Mouse (Mus musculus): ENCODE measurements around the gene Tmem30c.
"Not testable (repeated sequence)": the region's sequence is repeated elsewhere in the genome, so short reads cannot be mapped to it uniquely, and the experiment has no call there.

Gene Tmem30c

DNA sequence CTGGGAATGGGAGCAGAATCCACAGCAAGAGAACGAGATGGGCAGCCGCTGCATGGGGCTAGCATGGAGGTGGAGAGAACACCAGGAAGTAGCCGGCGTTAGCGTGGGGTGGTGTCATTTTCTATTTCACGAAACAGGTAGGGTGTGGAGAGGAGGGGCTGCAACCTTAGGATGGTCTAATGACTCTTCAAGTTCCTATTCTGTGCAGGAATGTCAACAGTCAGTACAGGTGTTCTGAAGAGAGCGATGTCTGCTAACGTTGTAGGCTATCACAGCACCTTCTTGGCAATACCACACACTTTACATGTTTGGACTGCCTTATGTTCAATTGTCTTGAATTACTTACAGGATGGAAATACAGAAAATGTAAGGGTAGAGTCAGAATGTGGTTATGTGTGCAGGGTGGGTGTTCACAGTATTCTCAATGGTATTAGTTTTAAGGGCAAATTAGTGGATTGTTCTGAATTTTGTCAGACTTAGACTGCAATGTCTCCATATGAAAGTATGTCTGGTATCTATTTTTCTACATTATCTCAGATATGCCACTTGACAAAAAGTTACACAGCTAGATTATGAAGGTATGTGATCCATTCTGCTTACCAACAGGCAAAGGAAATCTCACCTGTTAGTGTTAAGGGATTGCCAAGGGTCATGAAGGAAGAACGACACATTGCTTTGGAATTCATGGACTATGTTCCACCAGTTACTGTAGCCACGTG lies 2.7 kb upstream of the Tmem30c start:
- DNase-seq = no peak

GRCm38 (mm10) chr16:57292296-57292695 lies 369 bp downstream of the Tmem30c start:
- no peak for DNase-seq

- DNase-seq = no peak
Measured at GRCm38 (mm10) chr16:57291696-57292095, 969 bp downstream of the Tmem30c start.

GRCm38 (mm10) chr16:57281417-57281816 lies 11.2 kb downstream of the Tmem30c start:
- DNase-seq = no peak

DNA sequence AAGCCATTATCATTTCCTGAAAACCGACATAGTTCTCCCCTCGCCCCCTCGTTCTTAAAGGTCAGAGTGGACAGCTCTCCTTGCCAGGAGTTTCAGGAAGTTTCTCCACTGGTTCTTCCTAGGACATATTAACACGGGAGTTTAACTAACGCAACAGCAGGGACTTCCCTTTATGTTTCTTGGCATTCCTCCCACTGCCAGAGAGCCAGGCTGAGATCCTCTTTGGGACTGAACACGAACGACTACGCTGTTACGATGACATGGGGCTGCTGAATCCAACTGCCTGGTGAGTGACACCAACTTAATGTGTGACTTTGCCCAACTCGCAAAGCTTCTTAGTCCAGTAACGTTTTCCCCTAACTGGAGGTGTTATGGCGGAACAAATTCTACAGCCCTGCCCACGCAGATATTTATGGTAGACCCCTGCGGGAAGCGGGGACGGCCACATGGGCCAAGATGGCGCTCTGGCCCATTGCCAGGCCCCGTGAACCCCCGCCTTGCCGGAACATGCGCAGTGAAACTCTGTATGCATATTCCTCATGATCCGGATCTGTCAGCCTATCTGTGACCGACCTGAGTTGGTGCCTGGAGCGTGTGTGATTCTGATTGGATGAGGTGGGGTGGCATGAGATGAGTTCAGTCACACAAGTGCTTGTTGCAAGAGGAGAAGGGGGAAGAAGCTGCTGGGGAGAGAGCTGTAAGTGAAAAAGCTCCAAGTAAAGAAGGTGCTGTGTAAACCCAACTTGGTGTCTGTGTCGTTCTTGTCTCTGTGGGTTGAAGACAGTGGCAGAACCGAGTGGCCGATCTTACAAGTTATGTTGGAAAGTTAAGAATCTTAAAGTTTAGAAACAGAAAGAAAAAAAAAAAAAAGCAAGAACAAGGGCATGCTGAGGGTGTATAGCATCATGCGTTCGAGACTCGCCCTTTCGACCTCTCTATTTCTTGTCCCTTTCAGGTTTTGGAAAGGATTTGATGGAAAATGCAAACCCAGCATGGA lies 12.1 kb downstream of the Tmem30c start:
- DNase-seq = no peak

DNA sequence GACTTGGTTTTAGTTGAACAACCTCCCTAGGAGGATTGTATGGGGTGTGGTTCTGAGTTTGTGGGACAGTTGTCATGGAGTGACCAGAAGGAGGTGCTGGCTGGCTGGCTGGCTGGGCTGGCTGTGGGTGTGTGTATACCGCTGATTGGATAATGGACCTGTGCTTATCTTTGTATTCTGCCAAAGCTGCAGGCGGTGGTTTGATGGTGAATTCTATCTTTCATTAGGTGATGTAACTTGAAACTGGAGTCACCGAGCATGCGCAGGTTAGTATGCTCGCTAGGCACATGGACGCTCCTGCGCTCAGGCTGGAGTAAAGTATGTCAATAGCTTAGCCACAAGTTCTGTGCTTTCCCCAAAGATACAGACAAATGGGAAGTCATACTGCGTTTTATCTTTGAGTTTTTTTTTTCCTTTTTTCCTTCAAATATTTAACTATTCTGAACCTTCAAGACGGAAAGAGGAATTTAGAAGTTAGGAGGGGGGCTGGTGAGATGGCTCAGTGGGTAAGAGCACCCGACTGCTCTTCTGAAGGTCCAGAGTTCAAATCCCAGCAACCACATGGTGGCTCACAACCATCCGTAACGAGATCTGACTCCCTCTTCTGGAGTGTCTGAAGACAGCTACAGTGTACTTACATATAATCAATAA lies 13.6 kb downstream of the Tmem30c start:
- DNase-seq = no peak

DNA sequence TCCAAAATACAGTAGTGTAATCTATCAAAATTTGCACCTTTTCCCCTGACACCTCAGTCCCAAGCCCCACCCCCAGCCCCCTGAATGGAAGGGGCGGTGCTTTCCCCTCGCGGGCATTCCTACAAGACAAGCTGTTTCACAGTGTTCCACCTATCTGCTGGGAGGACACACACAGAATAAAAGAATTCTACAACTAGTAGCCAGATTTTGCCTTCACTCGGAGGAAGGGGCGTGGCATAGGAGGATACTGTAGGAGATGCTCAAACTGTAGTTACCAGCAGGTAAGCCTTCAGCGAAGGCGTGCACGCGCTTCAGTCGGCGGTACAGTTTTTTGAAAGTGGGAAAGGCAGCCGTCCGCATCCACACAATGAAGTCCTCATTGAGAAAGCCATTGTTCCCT lies 22.9 kb downstream of the Tmem30c start:
- DNase-seq = no peak

DNA sequence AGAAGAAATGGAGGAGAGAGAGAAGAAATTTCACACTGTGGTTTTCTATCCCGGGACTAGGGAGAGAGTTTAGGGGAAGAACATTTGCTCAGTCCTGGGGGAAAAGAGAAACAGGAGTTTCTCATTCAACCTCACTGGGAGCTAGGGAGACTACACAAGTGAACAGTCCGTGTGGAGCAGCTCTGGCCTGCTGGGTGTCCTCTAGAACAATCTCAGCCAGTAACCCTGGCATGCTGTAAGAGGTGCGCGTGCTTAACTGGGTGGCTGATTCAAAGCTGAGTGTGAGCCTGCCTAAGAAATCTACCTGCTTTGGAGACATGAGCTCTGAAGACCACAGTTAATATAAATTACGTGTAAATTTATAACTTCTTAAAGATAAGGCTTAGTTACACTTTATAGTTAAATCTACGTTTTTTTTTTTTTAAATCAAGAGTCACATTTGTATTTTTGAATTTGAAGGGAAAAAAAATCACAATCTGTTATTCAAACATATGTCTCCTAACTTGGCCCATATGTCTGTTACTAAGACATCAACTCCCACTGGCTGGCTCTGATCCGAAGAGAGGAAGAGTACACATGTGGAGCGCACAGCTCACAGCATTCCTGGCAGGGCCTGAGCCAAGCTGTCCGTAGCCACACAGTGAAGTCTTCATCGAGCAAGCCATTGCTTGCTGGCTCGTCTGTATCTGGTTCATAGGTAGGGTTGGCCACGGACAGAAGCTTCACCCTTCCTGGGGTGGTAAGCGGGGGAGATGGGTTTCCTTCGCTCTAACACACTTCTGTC lies 24.4 kb downstream of the Tmem30c start:
- no peak for DNase-seq

- no peak for DNase-seq
Measured at GRCm38 (mm10) chr16:57267068-57267467, 25.6 kb downstream of the Tmem30c start.

- DNase-seq = no peak
Measured at GRCm38 (mm10) chr16:57260152-57260551, 32.5 kb downstream of the Tmem30c start.

DNA sequence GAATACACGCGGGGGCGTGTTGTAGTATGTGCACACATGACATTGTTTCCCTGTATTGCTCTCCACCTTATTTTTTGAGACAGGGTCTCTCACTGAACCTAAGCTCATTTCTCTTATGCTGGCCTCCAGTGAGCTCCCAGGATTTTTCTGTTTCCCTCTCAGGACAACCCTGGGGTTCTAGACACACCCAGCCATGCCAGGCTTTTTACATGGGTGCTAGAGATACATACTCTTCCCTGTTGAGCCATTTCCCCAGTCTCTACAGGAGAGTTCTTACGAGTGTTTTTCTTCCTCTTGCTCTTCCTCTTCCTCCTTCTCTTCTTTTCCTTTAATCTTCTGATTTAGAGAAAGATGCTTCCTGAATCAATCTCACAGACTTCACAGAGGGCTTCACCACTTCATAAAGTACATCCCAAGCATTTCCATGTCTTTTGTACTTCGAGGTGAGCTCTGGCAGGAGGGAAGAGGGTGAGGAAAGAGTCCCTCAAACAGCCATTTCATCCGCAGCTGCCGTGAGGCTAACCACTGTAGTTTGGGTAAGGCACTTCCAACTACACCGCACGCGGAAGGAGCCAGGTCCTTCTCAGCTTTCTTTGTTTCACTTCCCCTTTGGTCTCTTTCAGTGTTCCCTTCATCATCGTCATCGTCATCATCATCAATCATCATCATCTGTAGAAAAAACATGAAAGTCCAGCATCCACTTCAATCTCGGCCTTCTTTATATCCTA lies 33.1 kb downstream of the Tmem30c start:
- no peak for DNase-seq

DNA sequence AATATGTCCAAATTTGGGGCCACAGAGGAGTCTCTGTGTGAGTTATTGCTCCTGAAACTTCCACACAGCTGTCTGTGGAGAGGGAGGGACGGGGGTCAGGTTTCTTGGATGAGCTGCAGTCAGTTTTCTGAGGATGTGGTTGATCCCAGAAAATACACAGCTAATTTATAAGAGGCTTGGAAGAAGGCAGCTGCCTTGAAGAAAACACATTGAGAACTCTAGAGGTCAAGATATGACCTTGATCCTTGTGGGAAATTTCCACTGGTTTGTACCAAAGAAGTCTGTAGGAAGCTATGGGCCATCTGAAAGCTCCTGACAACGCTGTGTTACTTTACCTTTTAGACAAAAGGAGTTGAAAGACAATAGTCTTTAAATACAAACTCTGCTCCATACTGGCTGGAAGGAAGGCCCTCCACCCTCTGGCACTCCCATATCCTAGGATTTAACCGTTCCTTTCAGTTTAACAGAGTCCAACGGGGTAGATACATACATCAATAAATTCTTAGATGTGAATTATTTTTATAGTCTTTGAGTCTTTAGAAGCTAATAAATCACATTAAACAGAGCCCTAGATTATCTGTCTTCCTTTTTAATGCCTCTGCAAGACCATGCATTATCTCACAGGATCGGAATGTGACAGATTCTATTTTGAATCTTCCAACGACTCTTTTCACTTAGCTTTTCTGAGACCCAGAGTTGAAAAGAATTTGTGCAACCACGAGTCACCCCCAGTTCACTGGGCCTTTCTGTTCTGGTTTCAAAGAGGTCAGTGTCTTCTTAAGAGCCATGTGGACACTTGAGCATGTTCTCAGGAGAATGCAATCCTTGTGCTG lies 40.9 kb downstream of the Tmem30c start:
- DNase-seq = no peak

- DNase-seq = no peak
Measured at GRCm38 (mm10) chr16:57250991-57251390, 41.7 kb downstream of the Tmem30c start.

DNA sequence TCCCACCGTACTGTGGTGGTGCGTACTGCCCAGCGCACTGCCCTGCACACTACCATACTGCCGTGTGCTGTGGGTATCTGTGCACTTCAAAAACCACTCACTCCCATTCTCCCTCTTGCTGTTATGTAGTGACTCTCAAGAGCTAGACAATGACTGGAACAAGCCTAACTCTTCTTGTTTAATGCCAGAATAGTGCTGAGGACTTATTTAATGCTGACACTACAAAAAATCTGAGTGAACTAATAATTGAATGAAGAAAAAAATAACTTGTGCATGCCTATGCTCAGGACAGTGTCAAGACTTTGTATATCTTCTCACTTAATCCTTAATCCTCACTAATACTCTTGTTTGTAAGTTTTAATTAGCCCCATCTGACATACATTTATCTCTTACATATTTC lies 45.2 kb downstream of the Tmem30c start:
- DNase-seq = no peak

GRCm38 (mm10) chr16:57246596-57246995 lies 46.1 kb downstream of the Tmem30c start:
- no peak for DNase-seq

DNA sequence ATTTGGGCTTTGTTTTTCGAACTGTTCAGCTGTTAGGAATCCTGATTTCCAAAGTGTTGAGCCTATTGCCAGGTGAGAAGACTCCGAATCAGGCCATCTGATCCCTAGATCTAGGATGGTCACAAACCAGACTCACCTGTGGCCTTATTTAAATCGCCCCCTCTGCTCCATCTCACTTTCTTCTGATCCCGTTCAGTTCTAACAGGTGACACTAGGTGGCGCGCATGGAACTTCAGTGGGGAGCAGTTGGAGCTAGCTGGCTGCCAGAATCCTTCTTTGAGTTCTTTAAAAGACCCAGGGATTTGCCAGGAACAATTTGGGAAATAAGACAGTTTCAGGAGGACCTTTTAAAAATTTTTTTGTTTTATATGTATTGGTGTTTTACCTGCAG lies 48.8 kb downstream of the Tmem30c start:
- DNase-seq = peak; percentile 81

- peak; percentile 33 for DNase-seq
Measured at GRCm38 (mm10) chr16:57243205-57243857, 49.3 kb downstream of the Tmem30c start.

DNA sequence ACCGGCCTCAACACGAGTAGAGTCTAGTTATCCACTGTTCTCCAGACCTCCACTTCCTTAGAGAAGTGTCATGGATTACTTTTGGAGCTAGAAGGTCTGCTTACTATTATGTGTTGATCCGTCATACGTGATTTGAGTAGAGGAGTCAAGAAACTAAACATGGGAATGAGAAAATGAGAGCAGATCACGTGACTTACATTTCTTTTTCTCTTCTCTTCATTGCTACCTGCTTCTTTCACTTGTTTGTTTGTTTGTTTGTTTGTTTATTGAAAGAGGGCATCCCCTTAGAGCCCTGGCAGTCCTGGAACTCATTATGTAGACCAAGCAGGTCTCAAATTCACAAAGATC lies 49.8 kb downstream of the Tmem30c start:
- DNase-seq = no peak

DNA sequence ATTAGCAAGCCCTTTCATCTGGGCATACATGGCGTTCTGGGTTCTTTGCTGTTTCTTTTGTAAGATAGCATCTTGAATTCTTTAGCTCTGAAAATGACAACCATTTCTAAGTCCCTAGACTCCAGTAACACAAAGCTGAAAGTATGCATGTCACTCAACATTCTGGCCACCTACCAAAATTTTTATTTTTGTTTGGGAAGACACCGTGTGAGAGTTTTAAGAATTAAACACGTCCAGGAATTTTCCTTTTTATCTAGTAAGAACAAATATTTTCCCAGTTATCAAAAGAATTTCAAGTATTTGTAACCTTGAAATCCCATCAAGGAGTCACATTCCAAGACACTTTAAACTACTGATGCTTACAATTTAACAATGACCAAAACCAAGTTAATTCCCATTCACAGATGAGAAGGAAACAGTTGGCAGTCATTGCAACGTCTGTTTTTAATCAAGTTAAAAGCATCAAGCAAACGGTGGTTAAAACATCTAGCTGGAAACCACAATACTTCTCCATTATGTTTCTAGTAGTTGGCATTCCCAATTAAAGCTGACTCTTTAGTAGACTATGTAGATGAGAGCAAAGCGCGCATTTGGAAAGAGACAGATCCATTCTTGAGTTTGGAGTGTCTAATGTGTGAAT lies 56.7 kb downstream of the Tmem30c start:
- DNase-seq = no peak

- not testable (repeated sequence) for DNase-seq
Measured at GRCm38 (mm10) chr16:57231937-57232310, 60.7 kb downstream of the Tmem30c start.
